Mouse (Mus musculus): Measurements from ENCODE around the gene Gm20390.
A peak's percentile ranks its signal among the peaks of the same experiment; 100 is the strongest.
"Not testable (repeated sequence)": the region's sequence is repeated elsewhere in the genome, so short reads cannot be mapped to it uniquely, and the experiment has no call there.

The Gm20390 gene

GRCm38 (mm10) chr11:93965391-93965790, 2.7 kb downstream of the Gm20390 start:
- DNase-seq (ENCODE audit: low read depth): no peak

GRCm38 (mm10) chr11:93963013-93963412, 5.1 kb downstream of the Gm20390 start:
- no peak for DNase-seq (ENCODE audit: low read depth)

- no peak for DNase-seq (ENCODE audit: low read depth)
Observed at GRCm38 (mm10) chr11:93961482-93961881, 6.6 kb downstream of the Gm20390 start.

GRCm38 (mm10) chr11:93957746-93958145, 10.3 kb downstream of the Gm20390 start:
- DNase-seq (ENCODE audit: low read depth): no peak

- DNase-seq (ENCODE audit: low read depth): no peak
Observed at GRCm38 (mm10) chr11:93957031-93957555, 11.0 kb downstream of the Gm20390 start.

- no peak for DNase-seq (ENCODE audit: low read depth)
Observed at GRCm38 (mm10) chr11:93956159-93956558, 11.9 kb downstream of the Gm20390 start, which contains the start of gene Nme2. Nme2 (minus strand) TSS chr11:93956259.

- peak; percentile 91 for DNase-seq (ENCODE audit: low read depth)
Observed at GRCm38 (mm10) chr11:93955256-93956150, 12.6 kb downstream of the Gm20390 start.

- DNase-seq (ENCODE audit: low read depth): peak; percentile 35
Observed at GRCm38 (mm10) chr11:93954738-93955255, 13.3 kb downstream of the Gm20390 start.

GRCm38 (mm10) chr11:93952376-93952775, 15.7 kb downstream of the Gm20390 start:
- no peak for DNase-seq (ENCODE audit: low read depth)

- no peak for DNase-seq (ENCODE audit: low read depth)
Observed at GRCm38 (mm10) chr11:93950045-93950444, 18.0 kb downstream of the Gm20390 start.

- DNase-seq (ENCODE audit: low read depth): no peak
Observed at GRCm38 (mm10) chr11:93948887-93949567, 19.1 kb downstream of the Gm20390 start.

GRCm38 (mm10) chr11:93944986-93945385, 23.1 kb downstream of the Gm20390 start:
- no peak for DNase-seq (ENCODE audit: low read depth)

GRCm38 (mm10) chr11:93940906-93941305, 27.2 kb downstream of the Gm20390 start:
- no peak for DNase-seq (ENCODE audit: low read depth)

- DNase-seq (ENCODE audit: low read depth): no peak
Observed at GRCm38 (mm10) chr11:93929106-93929505, 39.0 kb downstream of the Gm20390 start.

GRCm38 (mm10) chr11:93915019-93915418, 53.1 kb downstream of the Gm20390 start:
- DNase-seq (ENCODE audit: low read depth): not testable (repeated sequence)

GRCm38 (mm10) chr11:93911603-93912002, 56.5 kb downstream of the Gm20390 start:
- DNase-seq (ENCODE audit: low read depth): no peak

- DNase-seq (ENCODE audit: low read depth): no peak
Observed at GRCm38 (mm10) chr11:93908829-93909228, 59.3 kb downstream of the Gm20390 start.

- no peak for DNase-seq (ENCODE audit: low read depth)
Observed at GRCm38 (mm10) chr11:93907839-93908238, 60.3 kb downstream of the Gm20390 start.

- DNase-seq (ENCODE audit: low read depth): no peak
Observed at GRCm38 (mm10) chr11:93906834-93907233, 61.3 kb downstream of the Gm20390 start.
